Mouse (Mus musculus) ES-Bruce4 (cell line): Measurements from ENCODE around the gene Ptch1. TPM values are rescaled to one million over a fixed set of nuclear protein-coding genes. Genes with fewer than 3 reads are reported as not detected.

ENCODE experiments used
- H3K27ac ChIP-seq: 2 replicates; pipeline ENCODE4 v1.5.1; 2012; ENCODE audit warnings: low read length, inconsistent platforms; ENCODE audit not compliant: insufficient read depth
- H3K27me3 ChIP-seq: 2 replicates; pipeline ENCODE4 v1.6.1; 2012; ENCODE audit warnings: mild to moderate bottlenecking, low read length, inconsistent platforms; ENCODE audit not compliant: control insufficient read depth, poor library complexity, insufficient read depth, severe bottlenecking
- H3K36me3 ChIP-seq: 2 replicates; pipeline ENCODE4 v1.6.1; 2012; ENCODE audit warnings: inconsistent platforms, mild to moderate bottlenecking, low read length, moderate library complexity; ENCODE audit not compliant: control insufficient read depth, poor library complexity, insufficient read depth, severe bottlenecking
- H3K4me1 ChIP-seq: one replicate; pipeline ENCODE4 v1.8.1; 2011; ENCODE audit warnings: low read length; ENCODE audit not compliant: control insufficient read depth, insufficient read depth
- H3K4me3 ChIP-seq: 2 replicates; pipeline ENCODE4 v1.5.1; 2011; ENCODE audit warnings: low read depth, mild to moderate bottlenecking, low read length
- H3K9ac ChIP-seq: 2 replicates; pipeline ENCODE4 v1.6.1; 2012; ENCODE audit warnings: low read depth, mild to moderate bottlenecking, inconsistent platforms; ENCODE audit not compliant: poor library complexity, severe bottlenecking
- H3K9me3 ChIP-seq: replicated peaks from 2 replicates; pipeline ENCODE4 v1.6.1; 2012; ENCODE audit warnings: mild to moderate bottlenecking, low read length, inconsistent platforms; ENCODE audit not compliant: control insufficient read depth, poor library complexity, insufficient read depth, severe bottlenecking
- CTCF ChIP-seq: IDR thresholded peaks from one replicate; pipeline ENCODE4 v1.8.1; 2011; ENCODE audit warnings: low read depth, low read length
- EP300 ChIP-seq: IDR thresholded peaks from 2 replicates; pipeline ENCODE4 v1.6.1; 2011; ENCODE audit warnings: low read depth, low read length; ENCODE audit not compliant: insufficient read depth
- POLR2A ChIP-seq: IDR thresholded peaks from one replicate; pipeline ENCODE4 v1.8.1; 2011; ENCODE audit warnings: low read length; ENCODE audit not compliant: insufficient read depth
- polyA plus RNA-seq: library from polyadenylated mRNA; stranded (reverse); fragments of >200 nt; gene quantifications from 2 replicates; pipeline ENCODE4 v1.2.4, GENCODE M21; 2011; ENCODE audit warnings: low read depth; ENCODE audit not compliant: missing spikeins, insufficient read depth, insufficient read length

The Ptch1 gene
- polyA plus RNA-seq, 1 experiment = 48.8 TPM

GRCm38 (mm10) chr13:63593469-63594050 lies 20.2 kb upstream of the Ptch1 start:
- H3K9me3 ChIP-seq = no peaks in the 10 kb centered on the region
- no peaks in the 10 kb centered on the region for H3K27me3 ChIP-seq
- no peaks in the 10 kb centered on the region for H3K4me1 ChIP-seq
- H3K9ac ChIP-seq = no peak overlapping the region
- no peak overlapping the region for H3K4me3 ChIP-seq
- TF ChIP-seq POLR2A (no peak), CTCF (no peak), EP300 (no peak)
- no peak overlapping the region for H3K27ac ChIP-seq
- H3K36me3 ChIP-seq = no peaks in the 10 kb centered on the region

- Histone ChIP-seq H3K27ac (no peak overlapping the region), H3K9me3 (no peaks in the 10 kb centered on the region), H3K4me3 (no peak overlapping the region)
Measured at GRCm38 (mm10) chr13:63592755-63593154, 19.4 kb upstream of the Ptch1 start.

GRCm38 (mm10) chr13:63574601-63575000 lies 1.2 kb upstream of the Ptch1 start:
- no peak overlapping the region for H3K4me3 ChIP-seq
- H3K36me3 ChIP-seq = no peaks in the 10 kb centered on the region
- H3K4me1 ChIP-seq = no peaks in the 10 kb centered on the region
- TF ChIP-seq EP300 = no peak
- TF ChIP-seq CTCF = no peak
- TF ChIP-seq POLR2A = no peak
- no peak overlapping the region for H3K27ac ChIP-seq
- no peaks in the 10 kb centered on the region for H3K9me3 ChIP-seq
- peaks cover 30% of the 10 kb centered on the region for H3K27me3 ChIP-seq
- H3K9ac ChIP-seq = no peak overlapping the region

More at GRCm38 (mm10) chr13:63592755-63593154, 19.4 kb upstream of the Ptch1 start:
- TF ChIP-seq CTCF = no peak
- TF ChIP-seq POLR2A = no peak
- no peak for TF ChIP-seq EP300
- H3K27me3 ChIP-seq = no peaks in the 10 kb centered on the region
- no peaks in the 10 kb centered on the region for H3K36me3 ChIP-seq
- H3K4me1 ChIP-seq = no peaks in the 10 kb centered on the region
- no peak overlapping the region for H3K9ac ChIP-seq

- H3K27ac ChIP-seq = no peak overlapping the region
- H3K27me3 ChIP-seq = peaks cover 30% of the 10 kb centered on the region
- TF ChIP-seq CTCF (no peak), EP300 (no peak), POLR2A (no peak)
- no peaks in the 10 kb centered on the region for H3K36me3 ChIP-seq
- peak overlapping the region; percentile 49 for H3K9ac ChIP-seq
- peak overlapping the region; percentile 73 for H3K4me3 ChIP-seq
- H3K9me3 ChIP-seq = no peaks in the 10 kb centered on the region
- peaks cover 2% of the 10 kb centered on the region for H3K4me1 ChIP-seq
Measured at GRCm38 (mm10) chr13:63572453-63573255, 744 bp downstream of the Ptch1 start.

- TF ChIP-seq CTCF (no peak), POLR2A (no peak), EP300 (no peak)
- Histone ChIP-seq H3K4me1 (peaks cover 2% of the 10 kb centered on the region), H3K9me3 (no peaks in the 10 kb centered on the region), H3K4me3 (peak overlapping the region; percentile 73), H3K27me3 (peaks cover 30% of the 10 kb centered on the region), H3K36me3 (no peaks in the 10 kb centered on the region), H3K9ac (peak overlapping the region; percentile 49), H3K27ac (no peak overlapping the region)
Measured at GRCm38 (mm10) chr13:63572111-63572452, 1.3 kb downstream of the Ptch1 start.

GRCm38 (mm10) chr13:63570456-63570855 lies 2.9 kb downstream of the Ptch1 start:
- Histone ChIP-seq H3K4me1 (peaks cover 2% of the 10 kb centered on the region), H3K4me3 (no peak overlapping the region), H3K27me3 (peaks cover 30% of the 10 kb centered on the region), H3K9ac (no peak overlapping the region), H3K27ac (no peak overlapping the region), H3K9me3 (no peaks in the 10 kb centered on the region), H3K36me3 (no peaks in the 10 kb centered on the region)
- no peak for TF ChIP-seq CTCF
- TF ChIP-seq EP300 = no peak
- TF ChIP-seq POLR2A = no peak
